Mouse (Mus musculus) thymus, adult 2 months (tissue): Measurements from ENCODE around the gene Bend7. TPM values are rescaled to one million over a fixed set of nuclear protein-coding genes. Genes with fewer than 3 reads are reported as not detected.

Source experiments
- DNase-seq: peaks from one replicate; pipeline ENCODE4 v3.0.0; 2021
- H3K27ac ChIP-seq: fragments of 200-500 bp; 2 replicates; pipeline ENCODE4 v1.5.1; 2012; ENCODE audit warnings: low read length, control low read depth; ENCODE audit not compliant: control insufficient read depth, insufficient read depth
- H3K27me3 ChIP-seq: fragments of 200-500 bp; 2 replicates; pipeline ENCODE4 v1.6.1; 2012; ENCODE audit warnings: mild to moderate bottlenecking, low read length, moderate library complexity, mixed read lengths; ENCODE audit not compliant: control insufficient read depth, insufficient read depth
- H3K36me3 ChIP-seq: fragments of 200-500 bp; 2 replicates; pipeline ENCODE4 v1.6.1; 2012; ENCODE audit warnings: mild to moderate bottlenecking, low read length, moderate library complexity; ENCODE audit not compliant: control insufficient read depth, insufficient read depth
- H3K4me1 ChIP-seq: fragments of 200-500 bp; replicated peaks from 2 replicates; pipeline ENCODE4 v1.6.1; 2012; ENCODE audit warnings: low read length; ENCODE audit not compliant: control insufficient read depth, insufficient read depth
- H3K4me3 ChIP-seq: fragments of 200-500 bp; 2 replicates; pipeline ENCODE4 v1.5.1; 2012; ENCODE audit warnings: mild to moderate bottlenecking, low read length, control low read depth, moderate library complexity; ENCODE audit not compliant: control insufficient read depth, insufficient read depth
- CTCF ChIP-seq: fragments of 200-500 bp; IDR thresholded peaks from 2 replicates; pipeline ENCODE4 v1.5.1; 2012; ENCODE audit warnings: mild to moderate bottlenecking, control low read depth, low read length, moderate library complexity, borderline replicate concordance; ENCODE audit not compliant: control insufficient read depth, poor library complexity, insufficient read depth; ENCODE audit errors: extremely low read depth
- POLR2A ChIP-seq: fragments of 200-500 bp; IDR thresholded peaks from 2 replicates; pipeline ENCODE4 v1.6.1; 2012; ENCODE audit warnings: mild to moderate bottlenecking, low read length, control low read depth, moderate library complexity; ENCODE audit not compliant: control insufficient read depth, poor library complexity, insufficient read depth; ENCODE audit errors: extremely low read depth
- WGBS: fragments of 180-500 bp; shearing (Covaris S2); methylation state at CpG from one replicate; pipeline ENCODE4 v1.1.7; 2018; 5-methylcytosine and 5-hydroxymethylcytosine counted together
- polyA plus RNA-seq: library from polyadenylated mRNA; depleted of rRNA; stranded (reverse); fragments of >200 nt; gene quantifications from 2 replicates; pipeline ENCODE4 v1.2.3, GENCODE M21; 2012

Gene Bend7
- polyA plus RNA-seq, 1 experiment: 0.61 TPM

GRCm38 (mm10) chr2:4787223-4787622 lies 69.6 kb downstream of the Bend7 start:
- H3K36me3 ChIP-seq: no peaks in the 10 kb centered on the region
- WGBS: 93% methylated on average over 7 of the region's 7 CpGs
- H3K27me3 ChIP-seq: no peaks in the 10 kb centered on the region
- no peaks in the 10 kb centered on the region for H3K4me1 ChIP-seq
- no peak overlapping the region for H3K4me3 ChIP-seq
- TF ChIP-seq POLR2A (no peak), CTCF (no peak)
- no peak for DNase-seq
- no peak overlapping the region for H3K27ac ChIP-seq

- DNase-seq: no peak
- Histone ChIP-seq H3K4me1 (no peaks in the 10 kb centered on the region), H3K27ac (no peak overlapping the region), H3K4me3 (no peak overlapping the region), H3K27me3 (no peaks in the 10 kb centered on the region), H3K36me3 (no peaks in the 10 kb centered on the region)
- TF ChIP-seq POLR2A (no peak), CTCF (no peak)
- WGBS: 88% methylated on average over 8 of the region's 8 CpGs
Observed at GRCm38 (mm10) chr2:4791646-4792045, 74.0 kb downstream of the Bend7 start.

DNA sequence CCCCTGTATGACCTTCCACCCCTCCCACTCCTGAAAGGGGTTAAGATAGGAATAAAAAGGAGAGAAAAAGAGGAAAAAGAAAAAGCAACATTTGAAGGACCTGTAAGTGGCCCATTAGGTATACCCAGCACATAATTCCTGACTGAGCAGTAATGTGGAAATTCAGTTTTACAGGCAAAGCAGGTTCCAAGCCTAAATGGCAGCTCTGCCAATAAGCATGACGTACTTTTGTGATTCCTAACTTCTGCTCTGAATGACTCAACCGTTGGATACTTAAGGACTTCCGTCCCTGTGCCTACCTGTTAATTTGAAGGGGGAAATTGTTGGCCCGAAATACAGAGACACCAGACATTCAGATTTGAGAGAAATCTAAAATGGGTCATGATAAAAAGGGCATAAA lies 74.9 kb downstream of the Bend7 start:
- Histone ChIP-seq H3K4me1 (no peaks in the 10 kb centered on the region), H3K27me3 (no peaks in the 10 kb centered on the region), H3K4me3 (no peak overlapping the region), H3K36me3 (no peaks in the 10 kb centered on the region), H3K27ac (no peak overlapping the region)
- 97% methylated on average over 4 of the region's 4 CpGs for WGBS
- TF ChIP-seq CTCF (no peak), POLR2A (no peak)
- DNase-seq: no peak

DNA sequence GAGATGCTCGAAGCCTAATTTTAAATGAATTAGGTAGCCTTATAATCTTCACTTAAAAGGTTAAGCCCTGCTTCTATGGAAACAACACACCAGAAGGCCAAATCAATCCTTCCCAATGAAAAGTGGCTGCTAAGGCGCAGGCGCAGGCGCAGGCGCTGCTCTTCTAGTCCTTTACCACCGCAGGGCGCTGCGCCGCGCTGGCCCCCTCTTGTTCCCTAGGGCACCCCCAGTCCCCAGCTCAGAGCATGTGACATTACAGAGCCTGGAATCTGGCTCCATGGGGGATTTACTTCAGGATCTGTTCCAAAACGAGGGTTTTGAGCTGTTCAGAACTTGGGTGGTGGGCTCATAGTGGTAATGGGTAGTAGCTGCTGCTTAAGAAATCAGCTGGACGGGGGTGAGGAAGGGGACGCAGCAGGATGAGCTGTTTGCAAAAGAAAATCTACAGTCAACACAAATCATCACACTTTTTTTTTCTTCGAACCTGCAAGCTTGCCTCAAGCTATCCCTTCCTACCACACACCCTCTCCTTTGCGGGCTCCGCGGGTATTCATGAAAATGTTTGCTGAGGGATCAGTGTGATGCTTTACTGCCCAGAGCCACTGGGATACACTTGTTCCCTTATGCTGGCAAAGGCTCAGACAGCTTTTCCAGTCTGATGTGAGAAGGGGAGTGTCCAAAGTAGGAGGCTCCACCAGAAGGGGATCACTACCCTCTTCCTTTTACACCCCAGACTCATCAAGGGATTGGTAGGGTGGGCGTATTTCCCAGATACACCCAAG lies 85.0 kb downstream of the Bend7 start:
- H3K4me1 ChIP-seq: no peaks in the 10 kb centered on the region
- WGBS: 84% methylated on average over 18 of the region's 18 CpGs
- no peak for DNase-seq
- H3K27ac ChIP-seq: no peak overlapping the region
- no peak overlapping the region for H3K4me3 ChIP-seq
- TF ChIP-seq CTCF (no peak), POLR2A (no peak)
- no peaks in the 10 kb centered on the region for H3K27me3 ChIP-seq
- no peaks in the 10 kb centered on the region for H3K36me3 ChIP-seq

- no peak for DNase-seq
- Histone ChIP-seq H3K27me3 (no peaks in the 10 kb centered on the region), H3K4me3 (no peak overlapping the region), H3K4me1 (no peaks in the 10 kb centered on the region), H3K36me3 (no peaks in the 10 kb centered on the region), H3K27ac (no peak overlapping the region)
- TF ChIP-seq POLR2A (no peak), CTCF (no peak)
- WGBS: 93% methylated on average over 5 of the region's 5 CpGs
Observed at GRCm38 (mm10) chr2:4816308-4816707, 98.7 kb downstream of the Bend7 start.

DNA sequence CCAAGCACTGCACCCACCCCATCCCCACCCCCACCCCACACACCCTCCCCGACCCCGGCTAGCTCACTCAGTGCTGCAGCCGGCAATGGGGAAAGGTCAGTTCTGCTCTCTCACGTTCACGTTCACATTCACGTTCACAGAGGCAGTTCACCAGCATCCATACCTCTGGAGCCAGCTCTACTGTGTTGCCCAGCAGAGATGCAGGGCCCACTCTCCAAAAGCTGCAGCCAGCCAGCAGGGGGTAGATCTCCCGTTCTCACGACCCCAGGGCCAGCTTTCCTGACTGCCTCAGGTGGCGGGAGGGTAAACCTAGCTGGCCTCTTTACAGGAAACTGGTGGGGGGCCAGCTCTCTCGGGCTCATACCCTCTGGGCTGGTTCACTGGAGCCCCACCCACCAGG lies 100.0 kb downstream of the Bend7 start:
- Histone ChIP-seq H3K4me3 (no peak overlapping the region), H3K4me1 (no peaks in the 10 kb centered on the region), H3K27me3 (no peaks in the 10 kb centered on the region), H3K27ac (no peak overlapping the region), H3K36me3 (no peaks in the 10 kb centered on the region)
- WGBS: 31% methylated on average over 10 of the region's 10 CpGs
- DNase-seq: no peak
- no peak for TF ChIP-seq CTCF
- no peak for TF ChIP-seq POLR2A
